Mouse (Mus musculus) kidney, embryonic 15.5 days (tissue): Measurements from ENCODE around the gene A630089N07Rik. TPM values are rescaled to one million over a fixed set of nuclear protein-coding genes. Genes with fewer than 3 reads are reported as not detected.

Experiments
- ATAC-seq: fragments of 200-750 bp; cut with Nextera tagmentation; replicated peaks from 2 replicates; pipeline ENCODE4 v1.8.0; 2017; ENCODE audit warnings: moderate TSS enrichment; ENCODE audit not compliant: low FRiP score
- H3K27ac ChIP-seq: fragments of 300-500 bp; sonication (generic); 2 replicates; pipeline ENCODE4 v1.5.1; 2015; ENCODE audit warnings: mild to moderate bottlenecking, inconsistent platforms
- H3K27me3 ChIP-seq: fragments of 300-500 bp; sonication (generic); 2 replicates; pipeline ENCODE4 v1.6.1; 2015; ENCODE audit warnings: inconsistent platforms
- H3K36me3 ChIP-seq: fragments of 300-500 bp; sonication (generic); 2 replicates; pipeline ENCODE4 v1.6.1; 2015; ENCODE audit warnings: inconsistent platforms
- H3K4me1 ChIP-seq: fragments of 300-500 bp; sonication (generic); 2 replicates; pipeline ENCODE4 v1.6.1; 2015; ENCODE audit warnings: inconsistent platforms
- H3K4me2 ChIP-seq: fragments of 300-500 bp; sonication (generic); 2 replicates; pipeline ENCODE4 v1.6.1; 2015; ENCODE audit warnings: moderate library complexity, mild to moderate bottlenecking, inconsistent platforms
- H3K4me3 ChIP-seq: fragments of 300-500 bp; sonication (generic); replicated peaks from 2 replicates; pipeline ENCODE4 v1.5.1; 2015; ENCODE audit warnings: mild to moderate bottlenecking, inconsistent platforms
- H3K9ac ChIP-seq: fragments of 300-500 bp; sonication (generic); 2 replicates; pipeline ENCODE4 v1.6.1; 2015; ENCODE audit warnings: mild to moderate bottlenecking, inconsistent platforms
- H3K9me3 ChIP-seq: fragments of 300-500 bp; sonication (generic); replicated peaks from 2 replicates; pipeline ENCODE4 v1.6.1; 2016; ENCODE audit warnings: inconsistent platforms
- WGBS: fragments of 180-500 bp; shearing (Covaris S2); methylation state at CpG from one replicate; pipeline ENCODE4 v1.1.7; 2015; ENCODE audit warnings: mixed read lengths; 5-methylcytosine and 5-hydroxymethylcytosine counted together
- polyA plus RNA-seq: library from polyadenylated mRNA; unstranded; fragments of >200 nt; fragmentation: Nextera tagmentation; extraction: Ambion mirVana; gene quantifications from 2 replicates; pipeline ENCODE4 v1.2.1, GENCODE M21; 2015

A630089N07Rik gene
- polyA plus RNA-seq, 1 experiment from 2014 or later, result 27.7 TPM

- 90% methylated on average over 3 of the region's 3 CpGs for WGBS
- Histone ChIP-seq H3K4me2 (0 out of 2 replicates have a peak overlapping the region, but pooled peaks have one; percentile 78), H3K9ac (no peak overlapping the region), H3K4me3 (no peak overlapping the region), H3K9me3 (no peaks in the 10 kb centered on the region), H3K27ac (no peak overlapping the region), H3K4me1 (peaks cover 12% of the 10 kb centered on the region), H3K27me3 (no peaks in the 10 kb centered on the region), H3K36me3 (peaks cover 23% of the 10 kb centered on the region)
- ATAC-seq, result no peak
These were observed 121.9 kb downstream of the A630089N07Rik start for GRCm38 (mm10) chr16:97960348-97960747.

- Histone ChIP-seq H3K36me3 (peaks cover 41% of the 10 kb centered on the region), H3K4me1 (peaks cover 12% of the 10 kb centered on the region), H3K4me3 (no peak overlapping the region), H3K9me3 (no peaks in the 10 kb centered on the region), H3K27ac (no peak overlapping the region), H3K4me2 (no peak overlapping the region), H3K9ac (no peak overlapping the region), H3K27me3 (no peaks in the 10 kb centered on the region)
- no peak for ATAC-seq
These were observed 123.8 kb downstream of the A630089N07Rik start for GRCm38 (mm10) chr16:97958401-97958973.

GRCm38 (mm10) chr16:97957626-97958025 lies 124.6 kb downstream of the A630089N07Rik start:
- peaks cover 12% of the 10 kb centered on the region for H3K4me1 ChIP-seq
- no peak overlapping the region for H3K4me3 ChIP-seq
- H3K36me3 ChIP-seq, result peaks cover 50% of the 10 kb centered on the region
- ATAC-seq, result no peak
- no peak overlapping the region for H3K27ac ChIP-seq
- H3K27me3 ChIP-seq, result no peaks in the 10 kb centered on the region
- H3K4me2 ChIP-seq, result no peak overlapping the region
- no peaks in the 10 kb centered on the region for H3K9me3 ChIP-seq
- no peak overlapping the region for H3K9ac ChIP-seq

GRCm38 (mm10) chr16:97956011-97956410 lies 126.2 kb downstream of the A630089N07Rik start:
- no peak overlapping the region for H3K9ac ChIP-seq
- peaks cover 66% of the 10 kb centered on the region for H3K36me3 ChIP-seq
- no peak overlapping the region for H3K4me2 ChIP-seq
- 76% methylated on average over 2 of the region's 2 CpGs for WGBS
- H3K27me3 ChIP-seq, result no peaks in the 10 kb centered on the region
- H3K4me1 ChIP-seq, result peaks cover 8% of the 10 kb centered on the region
- no peak overlapping the region for H3K4me3 ChIP-seq
- no peak for ATAC-seq
- H3K9me3 ChIP-seq, result no peaks in the 10 kb centered on the region
- no peak overlapping the region for H3K27ac ChIP-seq

- H3K4me1 ChIP-seq, result 0 out of 2 replicates have a peak, but pooled peaks cover 4% of the 10 kb centered on the region
- H3K4me2 ChIP-seq, result no peak overlapping the region
- no peaks in the 10 kb centered on the region for H3K27me3 ChIP-seq
- no peak overlapping the region for H3K4me3 ChIP-seq
- no peaks in the 10 kb centered on the region for H3K9me3 ChIP-seq
- no peak for ATAC-seq
- peaks cover 80% of the 10 kb centered on the region for H3K36me3 ChIP-seq
- no peak overlapping the region for H3K27ac ChIP-seq
- H3K9ac ChIP-seq, result no peak overlapping the region
- 84% methylated on average over 2 of the region's 2 CpGs for WGBS
These were observed 128.9 kb downstream of the A630089N07Rik start for GRCm38 (mm10) chr16:97953300-97953699.

- no peak overlapping the region for H3K9ac ChIP-seq
- 0 out of 2 replicates have a peak, but pooled peaks cover 2% of the 10 kb centered on the region for H3K4me1 ChIP-seq
- H3K36me3 ChIP-seq, result peaks cover 80% of the 10 kb centered on the region
- H3K27me3 ChIP-seq, result no peaks in the 10 kb centered on the region
- ATAC-seq, result no peak
- no peaks in the 10 kb centered on the region for H3K9me3 ChIP-seq
- 90% methylated on average over 9 of the region's 9 CpGs for WGBS
- H3K4me2 ChIP-seq, result no peak overlapping the region
- H3K4me3 ChIP-seq, result no peak overlapping the region
- no peak overlapping the region for H3K27ac ChIP-seq
These were observed 129.4 kb downstream of the A630089N07Rik start for GRCm38 (mm10) chr16:97952801-97953200.

GRCm38 (mm10) chr16:97952371-97952770 lies 129.9 kb downstream of the A630089N07Rik start:
- Histone ChIP-seq H3K36me3 (peaks cover 80% of the 10 kb centered on the region), H3K4me1 (no peaks in the 10 kb centered on the region), H3K27ac (no peak overlapping the region), H3K4me3 (no peak overlapping the region), H3K9ac (no peak overlapping the region), H3K9me3 (no peaks in the 10 kb centered on the region), H3K4me2 (no peak overlapping the region), H3K27me3 (no peaks in the 10 kb centered on the region)
- no peak for ATAC-seq
- WGBS, result 94% methylated on average over 4 of the region's 4 CpGs

Other genes with a start within 250 kb of the A630089N07Rik start
- 9.7 and 11.6 TPM in 2 replicates for gene Prdm15, start 230.6 kb downstream of the A630089N07Rik start, polyA plus RNA-seq
- gene C2cd2, start 119.9 kb downstream of the A630089N07Rik start, polyA plus RNA-seq, result 19.5 TPM in 2 replicates
- 13.1 and 14.1 TPM in 2 replicates for gene Zbtb21, start 119.8 kb downstream of the A630089N07Rik start, polyA plus RNA-seq
- gene B230307C23Rik, start 85.1 kb downstream of the A630089N07Rik start, polyA plus RNA-seq, result 23.5 and 27.0 TPM in 2 replicates